Mouse (Mus musculus) megakaryocyte, embryonic 14.5 days (primary cell): ENCODE results near the gene Gtf2h3.

Experiments used
- FLI1 ChIP-seq: IDR thresholded peaks from 2 replicates; pipeline ENCODE4 v1.6.1; 2012; ENCODE audit warnings: low read length, inconsistent platforms, mixed read lengths
- GATA1 ChIP-seq: IDR thresholded peaks from 3 replicates; pipeline ENCODE4 v1.6.1; 2012; ENCODE audit warnings: mixed read lengths, low read length, inconsistent platforms, borderline replicate concordance

GRCm38 (mm10) chr5:124529697-124530096 lies 49.2 kb upstream of the Gtf2h3 start:
- TF ChIP-seq GATA1 (no peak), FLI1 (no peak)
